Mouse (Mus musculus) forebrain, embryonic 16.5 days (tissue): ENCODE results near the gene Ribc1. TPM values are rescaled to one million over a fixed set of nuclear protein-coding genes. Genes with fewer than 3 reads are reported as not detected.

Experiments used
- ATAC-seq: fragments of 200-750 bp; cut with Nextera tagmentation; 2 replicates; pipeline ENCODE4 v1.8.0; 2017; ENCODE audit warnings: mild to moderate bottlenecking, moderate library complexity
- H3K27ac ChIP-seq: fragments of 300-500 bp; sonication (generic); 2 replicates; pipeline ENCODE4 v1.5.1; 2014; ENCODE audit warnings: low read length, control low read depth
- H3K27me3 ChIP-seq: fragments of 300-500 bp; sonication (generic); replicated peaks from 2 replicates; pipeline ENCODE4 v1.6.1; 2014; ENCODE audit warnings: low read length; ENCODE audit not compliant: control insufficient read depth, insufficient read depth
- H3K36me3 ChIP-seq: fragments of 300-500 bp; sonication (generic); 2 replicates; pipeline ENCODE4 v1.6.1; 2014; ENCODE audit not compliant: control insufficient read depth, insufficient read depth
- H3K4me1 ChIP-seq: fragments of 300-500 bp; sonication (generic); replicated peaks from 2 replicates; pipeline ENCODE4 v1.6.1; 2014; ENCODE audit warnings: low read length; ENCODE audit not compliant: control insufficient read depth, insufficient read depth
- H3K4me2 ChIP-seq: fragments of 300-500 bp; sonication (generic); 2 replicates; pipeline ENCODE4 v1.6.1; 2014; ENCODE audit warnings: mild to moderate bottlenecking, low read length, control low read depth
- H3K4me3 ChIP-seq: fragments of 300-500 bp; sonication (generic); replicated peaks from 2 replicates; pipeline ENCODE4 v1.5.1; 2014; ENCODE audit warnings: mild to moderate bottlenecking, low read length, control low read depth
- H3K9ac ChIP-seq: fragments of 300-500 bp; sonication (generic); replicated peaks from 2 replicates; pipeline ENCODE4 v1.6.1; 2014; ENCODE audit warnings: low read depth, low read length, control low read depth
- H3K9me3 ChIP-seq: fragments of 300-500 bp; sonication (generic); 2 replicates; pipeline ENCODE4 v1.6.1; 2016; ENCODE audit warnings: low read length; ENCODE audit not compliant: control insufficient read depth
- WGBS: fragments of 180-500 bp; shearing (Covaris S2); extraction: QIAGEN DNeasy Blood & Tissue Kit; methylation state at CpG from one replicate; pipeline ENCODE4 v1.1.7; 2014; 5-methylcytosine and 5-hydroxymethylcytosine counted together
- polyA plus RNA-seq: library from polyadenylated mRNA; unstranded; fragments of >200 nt; fragmentation: Nextera tagmentation; extraction: Ambion mirVana; gene quantifications from 2 replicates; pipeline ENCODE4 v1.2.1, GENCODE M21; 2015

Ribc1 gene
- 1.7 and 2.6 TPM in 2 replicates for polyA plus RNA-seq

DNA sequence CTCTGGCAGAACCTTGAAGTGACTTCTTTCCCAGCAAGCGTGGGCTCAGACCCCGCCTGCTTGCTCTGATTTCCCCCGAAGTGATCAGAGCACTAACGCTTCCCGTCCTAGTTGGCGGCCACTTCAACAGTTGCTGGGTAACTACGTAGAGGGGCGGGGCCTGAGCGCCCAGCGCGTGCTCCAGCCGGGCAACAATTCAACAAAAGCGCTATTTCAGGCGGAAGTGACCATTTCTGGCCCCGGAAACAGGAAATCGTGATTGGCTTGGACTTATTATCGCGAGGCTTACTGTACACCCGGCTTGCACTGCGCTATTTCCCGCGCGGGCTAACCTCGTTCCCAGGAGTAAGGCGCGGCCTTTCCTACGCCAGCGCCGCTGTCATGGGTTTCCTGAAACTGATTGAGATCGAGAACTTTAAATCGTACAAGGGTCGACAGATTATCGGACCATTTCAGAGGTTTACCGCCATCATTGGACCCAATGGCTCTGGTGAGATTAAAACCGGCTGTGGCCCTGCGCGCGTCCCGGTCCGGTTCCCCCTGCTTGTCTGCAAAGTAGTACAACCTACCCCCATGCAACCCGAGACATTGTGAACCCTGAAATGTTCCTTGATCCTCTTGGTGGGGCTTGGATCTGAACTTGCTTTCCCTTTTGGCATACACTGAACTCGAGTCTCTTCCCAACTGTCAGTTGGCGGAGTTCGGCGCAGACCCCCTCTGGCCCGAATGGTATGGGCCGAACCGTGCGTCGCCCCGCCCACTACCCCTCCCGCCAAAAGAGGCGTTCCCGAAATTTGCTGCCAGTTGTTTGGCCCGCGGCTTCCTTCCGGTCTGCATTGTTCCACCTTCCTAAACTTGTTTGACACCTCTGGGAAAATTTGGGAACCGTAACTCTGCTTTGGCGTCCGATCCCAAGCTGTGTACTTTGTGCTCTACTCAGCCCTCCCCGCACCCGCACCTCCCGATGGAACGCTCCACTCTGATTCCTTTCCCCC, at the start of gene Ribc1, which contains the start of gene Smc1a:
Ribc1 (minus strand) TSS at position 145 of the 995 bp plus-strand sequence.
Smc1a (plus strand) TSS at position 278 of the 995 bp plus-strand sequence.
- Histone ChIP-seq H3K27me3 (no peaks in the 10 kb centered on the region; the same call in 1 of the 2 replicates), H3K4me3 (peak within 1 kb of the TSS; percentile 62), H3K4me1 (peaks cover 9% of the 10 kb centered on the region), H3K27ac (peak within 1 kb of the TSS; percentile 88), H3K36me3 (no peaks in the 10 kb centered on the region), H3K9me3 (no peaks in the 10 kb centered on the region), H3K9ac (peak within 1 kb of the TSS; percentile 71), H3K4me2 (peak within 1 kb of the TSS; percentile 56)
- 14% methylated on average over 64 of the region's 64 CpGs for WGBS
- ATAC-seq, result peak; percentile 98

DNA sequence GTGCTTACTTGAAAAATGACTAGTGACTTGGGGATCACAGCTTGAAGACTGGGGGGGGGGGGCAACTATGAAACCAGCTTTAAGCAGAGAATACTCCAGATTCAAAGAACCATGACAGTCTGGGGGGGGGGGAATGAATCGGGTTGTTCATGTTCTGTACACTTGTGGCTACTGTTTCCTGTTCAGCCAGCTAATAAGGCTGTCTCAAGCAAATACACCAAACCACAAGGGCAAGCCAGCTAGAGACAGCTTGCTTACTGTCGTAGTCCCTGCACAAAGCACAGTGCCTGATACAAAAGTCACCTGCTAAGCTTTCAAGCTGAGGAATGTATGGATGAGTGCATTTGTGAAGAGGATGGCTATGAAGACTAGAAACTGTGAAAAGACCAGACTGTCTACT, 49.6 kb upstream of the Ribc1 start:
- Histone ChIP-seq H3K4me3 (no peak overlapping the region), H3K27ac (no peak overlapping the region), H3K36me3 (peaks cover 2% of the 10 kb centered on the region; the same call in 1 of the 2 replicates), H3K4me2 (no peak overlapping the region), H3K4me1 (no peaks in the 10 kb centered on the region), H3K9me3 (no peaks in the 10 kb centered on the region), H3K9ac (no peak overlapping the region), H3K27me3 (peaks cover 9% of the 10 kb centered on the region; the same call in 1 of the 2 replicates)
- WGBS, result 62% methylated on average over 2 of the region's 2 CpGs
- no peak for ATAC-seq

GRCm38 (mm10) chrX:152054094-152054493, 38.0 kb upstream of the Ribc1 start:
- ATAC-seq, result no peak
- Histone ChIP-seq H3K4me1 (no peaks in the 10 kb centered on the region), H3K27ac (no peak overlapping the region), H3K27me3 (no peaks in the 10 kb centered on the region; the same call in 1 of the 2 replicates), H3K4me2 (no peak overlapping the region), H3K9me3 (no peaks in the 10 kb centered on the region), H3K4me3 (no peak overlapping the region), H3K9ac (no peak overlapping the region), H3K36me3 (peaks cover 3% of the 10 kb centered on the region; the same call in 1 of the 2 replicates)
- WGBS, result 88% methylated on average over 1 of the region's 1 CpGs

DNA sequence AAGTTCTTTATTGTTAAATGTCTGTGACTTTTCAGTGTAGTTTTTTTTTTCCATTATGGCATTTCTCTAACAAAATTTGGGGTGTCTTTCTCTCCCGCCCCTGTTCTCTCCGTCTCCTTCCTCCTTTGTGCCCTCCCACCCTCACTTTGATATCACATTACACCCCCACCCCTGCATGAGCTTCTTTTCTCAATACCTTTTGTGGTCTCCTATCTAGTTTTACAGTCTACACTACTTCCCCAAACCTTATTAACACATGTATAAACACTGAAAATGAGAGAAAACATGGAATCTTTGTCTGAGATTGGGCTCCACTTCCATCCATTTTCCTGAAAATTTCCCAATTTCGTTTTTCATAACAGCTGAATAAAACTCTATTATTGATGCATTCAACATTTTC, 36.5 kb upstream of the Ribc1 start:
- no peak overlapping the region for H3K9ac ChIP-seq
- 76% methylated on average over 3 of the region's 3 CpGs for WGBS
- H3K36me3 ChIP-seq, result peaks cover 6% of the 10 kb centered on the region; the same call in 1 of the 2 replicates
- ATAC-seq, result no peak
- H3K27me3 ChIP-seq, result no peaks in the 10 kb centered on the region; the same call in 1 of the 2 replicates
- H3K9me3 ChIP-seq, result no peaks in the 10 kb centered on the region
- no peak overlapping the region for H3K27ac ChIP-seq
- no peak overlapping the region for H3K4me3 ChIP-seq
- H3K4me2 ChIP-seq, result no peak overlapping the region
- no peaks in the 10 kb centered on the region for H3K4me1 ChIP-seq

DNA sequence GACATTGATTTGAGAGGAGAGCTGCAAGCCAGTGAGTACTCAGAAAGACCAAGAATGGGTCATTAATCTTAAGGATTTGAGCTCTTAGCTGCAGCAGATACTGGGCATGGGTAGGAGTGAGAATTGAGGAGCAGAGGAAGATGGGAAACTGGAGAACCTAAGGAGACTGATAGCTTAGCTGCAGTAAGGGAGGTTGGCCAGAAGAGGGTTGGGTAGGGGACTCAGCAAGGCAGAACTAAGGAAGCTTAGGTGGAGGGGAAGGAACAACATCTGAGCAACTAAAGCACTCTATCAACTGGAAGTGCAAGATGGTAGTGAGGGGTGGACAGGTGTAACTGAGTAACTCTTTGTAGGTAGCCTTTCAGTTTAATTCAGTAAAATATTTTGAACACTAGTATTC, 31.1 kb upstream of the Ribc1 start:
- H3K4me2 ChIP-seq, result no peak overlapping the region
- H3K9me3 ChIP-seq, result no peaks in the 10 kb centered on the region
- H3K9ac ChIP-seq, result no peak overlapping the region
- H3K4me1 ChIP-seq, result no peaks in the 10 kb centered on the region
- no peak overlapping the region for H3K4me3 ChIP-seq
- H3K27me3 ChIP-seq, result peaks cover 3% of the 10 kb centered on the region; the same call in 1 of the 2 replicates
- H3K27ac ChIP-seq, result no peak overlapping the region
- no peak for ATAC-seq
- peaks cover 6% of the 10 kb centered on the region; the same call in 1 of the 2 replicates for H3K36me3 ChIP-seq

GRCm38 (mm10) chrX:152039865-152040264, 23.8 kb upstream of the Ribc1 start:
- ATAC-seq, result no peak
- Histone ChIP-seq H3K9ac (no peak overlapping the region), H3K36me3 (peaks cover 4% of the 10 kb centered on the region; the same call in 1 of the 2 replicates), H3K27ac (no peak overlapping the region), H3K9me3 (no peaks in the 10 kb centered on the region), H3K4me3 (no peak overlapping the region), H3K27me3 (peaks cover 3% of the 10 kb centered on the region; the same call in 1 of the 2 replicates), H3K4me1 (no peaks in the 10 kb centered on the region), H3K4me2 (no peak overlapping the region)

GRCm38 (mm10) chrX:152019294-152019693, 3.2 kb upstream of the Ribc1 start:
- H3K4me1 ChIP-seq, result peaks cover 9% of the 10 kb centered on the region
- H3K4me3 ChIP-seq, result no peak overlapping the region
- WGBS, result 84% methylated on average over 2 of the region's 2 CpGs
- H3K4me2 ChIP-seq, result no peak overlapping the region
- no peaks in the 10 kb centered on the region for H3K9me3 ChIP-seq
- no peaks in the 10 kb centered on the region; the same call in 1 of the 2 replicates for H3K27me3 ChIP-seq
- no peak for ATAC-seq
- H3K27ac ChIP-seq, result no peak overlapping the region
- no peak overlapping the region for H3K9ac ChIP-seq
- H3K36me3 ChIP-seq, result peaks cover 2% of the 10 kb centered on the region; the same call in 1 of the 2 replicates

DNA sequence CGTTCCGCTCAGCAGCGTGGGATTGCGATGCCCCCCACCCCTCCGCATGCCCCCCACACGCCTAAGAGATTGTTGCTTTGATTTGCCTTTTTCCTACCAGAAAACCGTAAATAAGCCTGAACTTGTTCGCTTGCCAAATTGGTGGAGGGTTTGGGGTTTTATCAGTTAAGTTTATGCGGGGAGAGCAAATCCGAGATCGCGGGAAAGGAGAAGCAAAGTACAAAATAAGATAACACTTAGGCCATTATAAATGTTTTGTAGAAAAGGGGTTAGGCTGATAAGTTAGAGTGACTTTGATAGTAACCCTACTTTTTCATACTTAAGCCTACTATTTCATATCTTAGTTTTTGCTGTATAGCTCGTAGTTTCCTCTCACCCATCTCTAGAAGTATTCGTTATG, 1.1 kb upstream of the Ribc1 start:
- Histone ChIP-seq H3K9ac (peak overlapping the region; percentile 61), H3K27me3 (no peaks in the 10 kb centered on the region; the same call in 1 of the 2 replicates), H3K4me3 (peak overlapping the region; percentile 62), H3K36me3 (no peaks in the 10 kb centered on the region), H3K4me2 (peak overlapping the region; percentile 56), H3K27ac (no peak overlapping the region; the same call in 1 of the 2 replicates), H3K4me1 (peaks cover 9% of the 10 kb centered on the region), H3K9me3 (no peaks in the 10 kb centered on the region)
- 26% methylated on average over 14 of the region's 14 CpGs for WGBS
- no peak for ATAC-seq

DNA sequence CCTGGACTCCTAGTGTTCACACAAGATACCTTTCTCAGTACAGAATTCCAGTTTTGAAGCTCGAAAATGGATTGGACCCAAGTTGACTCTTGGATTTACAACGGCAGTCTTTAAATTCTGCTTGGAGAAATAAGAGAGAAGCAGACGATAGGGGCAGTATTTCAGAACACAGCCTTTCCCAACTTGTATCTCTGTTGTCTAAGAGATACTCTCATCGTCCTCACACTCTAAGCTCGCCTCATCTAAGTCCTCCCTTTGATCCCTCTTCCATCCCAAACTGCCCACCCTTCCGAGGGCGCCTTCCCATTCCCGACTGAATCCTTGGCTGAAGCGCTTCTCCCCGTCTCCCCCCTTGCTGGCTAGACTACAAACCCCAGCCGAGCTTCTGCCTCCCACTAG, 344 bp downstream of the Ribc1 start:
- peak overlapping the region; percentile 56 for H3K4me2 ChIP-seq
- no peaks in the 10 kb centered on the region for H3K9me3 ChIP-seq
- WGBS, result 15% methylated on average over 11 of the region's 11 CpGs
- peak overlapping the region; percentile 88 for H3K27ac ChIP-seq
- peak overlapping the region; percentile 62 for H3K4me3 ChIP-seq
- peaks cover 9% of the 10 kb centered on the region for H3K4me1 ChIP-seq
- peak overlapping the region; percentile 71 for H3K9ac ChIP-seq
- H3K27me3 ChIP-seq, result peaks cover 2% of the 10 kb centered on the region; the same call in 1 of the 2 replicates
- no peaks in the 10 kb centered on the region for H3K36me3 ChIP-seq
- ATAC-seq, result peak; percentile 56; the same call in 1 of the 2 replicates
